Mouse (Mus musculus) forebrain, embryonic 12.5 days (tissue): ENCODE results near the gene Ddo. TPM values are rescaled to one million over a fixed set of nuclear protein-coding genes. Genes with fewer than 3 reads are reported as not detected.

Experiments used
- ATAC-seq: fragments of 200-750 bp; cut with Nextera tagmentation; 2 replicates; pipeline ENCODE4 v1.8.0; 2017; ENCODE audit warnings: moderate TSS enrichment; ENCODE audit not compliant: low FRiP score
- H3K27ac ChIP-seq: fragments of 300-500 bp; sonication (generic); 2 replicates; pipeline ENCODE4 v1.5.1; 2016; ENCODE audit warnings: mild to moderate bottlenecking
- H3K27me3 ChIP-seq: fragments of 300-500 bp; sonication (generic); 2 replicates; pipeline ENCODE4 v1.6.1; 2016; ENCODE audit warnings: mild to moderate bottlenecking
- H3K36me3 ChIP-seq: fragments of 300-500 bp; sonication (generic); replicated peaks from 2 replicates; pipeline ENCODE4 v1.6.1; 2016; ENCODE audit warnings: mild to moderate bottlenecking
- H3K4me1 ChIP-seq: fragments of 300-500 bp; sonication (generic); 2 replicates; pipeline ENCODE4 v1.6.1; 2016
- H3K4me2 ChIP-seq: fragments of 300-500 bp; sonication (generic); 2 replicates; pipeline ENCODE4 v1.6.1; 2016; ENCODE audit warnings: mild to moderate bottlenecking, moderate library complexity
- H3K4me3 ChIP-seq: fragments of 300-500 bp; sonication (generic); replicated peaks from 2 replicates; pipeline ENCODE4 v1.5.1; 2016; ENCODE audit warnings: mild to moderate bottlenecking
- H3K9ac ChIP-seq: fragments of 300-500 bp; sonication (generic); 2 replicates; pipeline ENCODE4 v1.6.1; 2016; ENCODE audit warnings: mild to moderate bottlenecking
- H3K9me3 ChIP-seq: fragments of 300-500 bp; sonication (generic); 2 replicates; pipeline ENCODE4 v1.6.1; 2016
- WGBS: fragments of 180-500 bp; shearing (Covaris S2); methylation state at CpG from one replicate; pipeline ENCODE4 v1.1.7; 2016; 5-methylcytosine and 5-hydroxymethylcytosine counted together
- polyA plus RNA-seq: library from polyadenylated mRNA; unstranded; fragments of >200 nt; fragmentation: Nextera tagmentation; extraction: Ambion mirVana; gene quantifications from 2 replicates; pipeline ENCODE4 v1.2.1, GENCODE M21; 2016

Ddo gene
- 0.23 TPM in 1 of 2 replicates, not detected in the other for polyA plus RNA-seq

DNA sequence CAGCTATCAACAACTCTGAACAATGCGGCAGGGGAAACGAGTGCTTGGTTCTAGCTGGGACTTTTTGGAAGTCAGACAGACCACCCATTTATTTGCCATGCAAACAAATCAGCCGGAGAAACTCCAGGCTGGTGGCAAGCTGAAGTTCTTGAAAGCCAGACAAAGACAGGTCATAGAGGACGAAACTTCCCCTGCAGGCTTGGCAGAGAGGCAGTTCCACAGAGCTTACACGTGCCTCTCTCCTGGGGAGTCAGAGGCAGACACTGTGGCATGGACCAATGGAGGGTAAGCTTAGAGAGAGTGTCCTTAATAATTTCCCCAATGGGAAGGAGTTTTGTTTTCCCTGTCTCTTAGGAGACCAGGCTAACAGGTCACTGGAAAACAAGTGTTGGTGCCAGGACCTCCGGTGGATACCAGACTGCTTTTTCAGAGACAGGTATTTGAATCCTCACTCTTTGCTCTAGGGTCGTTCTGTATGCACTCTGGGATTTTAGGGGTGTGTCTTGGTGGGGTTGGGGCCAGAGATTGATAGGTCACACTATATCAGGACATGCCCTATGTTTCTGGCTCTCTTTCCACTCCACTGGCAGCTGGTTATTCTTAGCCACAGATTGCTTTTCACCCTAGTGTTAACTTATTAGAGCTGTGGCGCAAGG is at the start of gene Ddo:
Gene Ddo, plus strand, starts transcription at position 356 of the 656 bp plus-strand sequence.
- WGBS = 75% methylated on average over 8 of the region's 8 CpGs
- H3K4me1 ChIP-seq = peaks cover 3% of the 10 kb centered on the region

DNA sequence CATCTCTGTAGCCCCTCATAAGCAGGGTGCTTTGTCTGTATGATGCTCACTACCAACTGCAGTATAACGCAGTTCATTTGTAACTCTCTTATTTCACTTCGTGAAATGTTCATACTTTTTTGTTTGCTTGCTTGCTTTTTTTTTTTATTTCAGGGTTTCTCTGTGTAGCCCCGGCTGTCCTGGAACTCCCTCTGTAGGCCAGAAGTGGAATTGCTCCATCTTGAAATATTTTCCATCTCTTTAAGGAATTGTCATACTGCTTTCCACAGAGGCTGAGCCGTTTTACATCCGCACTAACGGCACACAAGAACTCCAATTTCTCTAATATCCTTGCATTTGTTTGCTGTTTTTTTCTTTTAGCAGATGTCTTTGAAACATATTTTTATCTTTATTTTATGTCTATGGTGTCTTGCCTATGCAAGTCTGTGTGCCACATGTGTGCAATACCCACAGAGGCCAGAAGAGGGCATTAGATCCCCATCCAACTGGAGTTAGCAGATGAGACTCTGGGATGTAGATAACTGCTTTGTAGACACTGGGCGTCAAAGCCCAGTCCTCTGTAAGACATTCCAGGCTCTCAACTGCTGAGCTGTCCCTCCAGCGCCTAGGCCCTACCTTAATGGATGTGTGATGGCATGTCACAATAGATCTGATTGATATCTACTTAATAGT is 46.1 kb upstream of the Ddo start:
- H3K4me1 ChIP-seq = no peaks in the 10 kb centered on the region
- no peak overlapping the region for H3K4me3 ChIP-seq
- ATAC-seq = no peak
- H3K36me3 ChIP-seq = no peaks in the 10 kb centered on the region
- H3K27me3 ChIP-seq = no peaks in the 10 kb centered on the region
- 82% methylated on average over 8 of the region's 8 CpGs for WGBS
- no peak overlapping the region for H3K27ac ChIP-seq
- 0 out of 2 replicates have a peak, but pooled peaks cover 3% of the 10 kb centered on the region for H3K9me3 ChIP-seq
- H3K4me2 ChIP-seq = no peak overlapping the region
- H3K9ac ChIP-seq = no peak overlapping the region

More for the DNA sequence above, at the start of gene Ddo:
- H3K36me3 ChIP-seq = no peaks in the 10 kb centered on the region
- ATAC-seq = no peak
- no peak within 1 kb of the TSS for H3K9ac ChIP-seq
- peaks cover 3% of the 10 kb centered on the region; the same call in 1 of the 2 replicates for H3K9me3 ChIP-seq
- H3K27me3 ChIP-seq = no peaks in the 10 kb centered on the region
- H3K4me2 ChIP-seq = no peak within 1 kb of the TSS
- no peak within 1 kb of the TSS for H3K27ac ChIP-seq
- H3K4me3 ChIP-seq = no peak within 1 kb of the TSS

DNA sequence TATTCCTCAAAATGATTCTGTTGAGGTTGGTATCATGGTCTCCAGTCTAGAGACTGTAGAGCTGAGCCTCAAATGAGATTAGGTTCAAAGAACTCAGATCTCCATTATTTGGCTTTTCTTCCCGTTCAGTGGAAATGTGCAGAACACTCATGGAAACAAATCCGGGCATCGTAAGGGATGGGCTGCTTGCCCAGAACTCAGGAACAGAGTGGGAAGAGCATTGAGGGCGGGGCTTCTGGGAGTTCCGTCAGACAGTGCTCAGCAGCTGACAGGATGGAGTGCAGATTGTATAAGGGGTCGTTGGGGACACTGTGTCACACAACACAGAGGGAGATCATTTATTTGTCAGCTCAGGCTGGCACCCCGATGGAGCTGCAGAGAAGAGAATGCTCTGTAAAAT is 37.6 kb upstream of the Ddo start:
- Histone ChIP-seq H3K9me3 (no peaks in the 10 kb centered on the region), H3K4me1 (no peaks in the 10 kb centered on the region), H3K4me2 (no peak overlapping the region), H3K9ac (no peak overlapping the region), H3K27ac (no peak overlapping the region), H3K36me3 (no peaks in the 10 kb centered on the region), H3K27me3 (no peaks in the 10 kb centered on the region), H3K4me3 (no peak overlapping the region)
- 80% methylated on average over 7 of the region's 7 CpGs for WGBS
- ATAC-seq = no peak

DNA sequence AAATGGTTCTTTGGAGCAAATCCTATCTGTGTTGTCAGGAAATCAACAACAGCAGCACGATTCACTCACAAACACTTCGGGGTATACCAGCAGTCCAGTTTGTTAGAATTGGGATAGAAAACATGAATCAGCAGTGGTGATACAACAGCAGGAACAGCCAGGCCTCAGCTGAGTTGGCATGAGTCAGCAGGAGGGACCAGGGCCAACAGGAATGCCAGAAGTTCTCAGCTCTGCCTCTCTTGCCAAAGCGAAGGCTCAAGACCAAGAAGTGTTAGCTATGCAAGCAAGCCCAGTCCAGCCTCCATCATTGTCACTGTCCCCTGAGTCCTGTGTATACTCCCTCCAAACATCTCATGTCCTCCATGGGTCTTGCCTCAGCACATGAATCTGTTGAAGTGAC is 32.6 kb upstream of the Ddo start:
- no peaks in the 10 kb centered on the region for H3K4me1 ChIP-seq
- H3K36me3 ChIP-seq = no peaks in the 10 kb centered on the region
- H3K9me3 ChIP-seq = no peaks in the 10 kb centered on the region
- no peak overlapping the region for H3K27ac ChIP-seq
- H3K4me3 ChIP-seq = no peak overlapping the region
- no peaks in the 10 kb centered on the region for H3K27me3 ChIP-seq
- no peak overlapping the region for H3K9ac ChIP-seq
- WGBS = 93% methylated on average over 3 of the region's 3 CpGs
- no peak overlapping the region for H3K4me2 ChIP-seq
- ATAC-seq = no peak

DNA sequence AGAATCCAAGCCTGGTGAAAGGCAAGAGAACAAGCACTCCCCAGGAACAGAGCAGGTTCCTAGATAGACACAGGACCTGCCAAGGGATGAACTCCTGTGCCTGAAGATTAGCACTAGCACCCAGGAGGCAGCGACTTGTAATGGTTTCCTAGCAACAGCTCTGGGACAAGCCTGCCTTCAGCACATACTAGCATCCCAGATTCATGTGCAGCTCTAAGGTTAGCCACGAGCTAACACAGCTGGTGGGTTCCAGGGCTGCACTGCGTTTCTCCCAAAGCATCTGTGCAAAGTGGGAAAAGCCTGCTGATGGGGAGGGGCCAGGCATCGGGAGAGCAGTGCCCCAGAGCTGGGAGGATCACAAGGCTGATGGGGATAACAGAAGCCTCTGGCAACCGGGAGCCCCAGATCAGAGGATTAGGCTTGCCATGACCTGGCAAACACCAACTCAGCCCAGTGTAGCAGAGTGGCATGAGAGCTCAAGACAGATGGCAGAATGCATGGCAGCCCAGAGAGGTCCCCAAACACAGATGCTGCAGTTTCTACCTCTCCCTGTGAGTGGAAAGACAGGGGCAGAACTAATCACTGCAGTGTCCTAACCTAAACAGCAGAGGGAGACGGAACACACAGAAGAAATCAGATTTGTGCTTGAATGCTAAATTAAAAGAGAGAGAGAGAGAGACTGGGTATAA is 25.0 kb upstream of the Ddo start:
- 60% methylated on average over 6 of the region's 6 CpGs for WGBS
- Histone ChIP-seq H3K36me3 (no peaks in the 10 kb centered on the region), H3K9ac (no peak overlapping the region), H3K27me3 (no peaks in the 10 kb centered on the region), H3K9me3 (0 out of 2 replicates have a peak, but pooled peaks cover 4% of the 10 kb centered on the region), H3K4me1 (no peaks in the 10 kb centered on the region), H3K27ac (no peak overlapping the region), H3K4me2 (no peak overlapping the region), H3K4me3 (no peak overlapping the region)
- no peak for ATAC-seq

DNA sequence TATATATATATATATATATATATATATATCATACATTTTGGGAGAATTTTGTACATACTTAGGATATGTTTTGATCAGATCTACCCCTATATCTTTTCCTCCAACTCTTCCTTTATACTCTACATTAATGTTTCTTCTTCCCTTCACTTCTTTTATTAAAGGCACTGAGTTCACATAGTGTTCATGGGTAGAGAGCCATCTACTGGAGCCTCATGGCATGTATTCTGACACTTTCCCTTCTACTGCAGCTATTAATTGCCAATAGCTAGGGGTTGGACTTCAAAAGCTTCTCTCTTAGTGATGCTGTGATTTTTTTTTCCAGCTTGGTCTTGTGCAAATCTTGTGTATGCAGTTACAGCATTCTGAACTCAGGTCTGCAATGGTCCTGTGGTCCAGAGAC is 11.8 kb upstream of the Ddo start:
- ATAC-seq = no peak

DNA sequence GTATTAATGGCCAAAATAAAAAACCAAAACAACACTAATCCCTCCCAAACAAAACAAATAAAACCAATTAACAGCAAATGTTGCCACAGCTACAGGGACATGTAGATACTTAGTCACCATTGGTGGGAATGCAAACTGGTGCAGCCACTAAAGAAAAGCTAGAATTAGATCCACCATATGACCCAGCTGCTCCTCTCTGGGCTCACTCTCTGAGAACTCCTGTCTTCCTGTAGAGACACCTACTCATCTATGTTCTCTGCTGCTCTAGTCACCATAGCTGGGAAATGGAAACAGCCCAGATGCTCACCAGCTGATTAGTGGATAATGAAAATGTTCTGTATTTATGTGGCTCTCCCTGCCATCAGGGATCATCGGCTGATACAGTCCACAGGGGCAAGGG is 10.1 kb upstream of the Ddo start:
- 85% methylated on average over 1 of the region's 1 CpGs for WGBS
- no peaks in the 10 kb centered on the region for H3K27me3 ChIP-seq

More for the DNA sequence above, 11.8 kb upstream of the Ddo start:
- H3K36me3 ChIP-seq = no peaks in the 10 kb centered on the region
- no peak overlapping the region for H3K27ac ChIP-seq
- H3K4me3 ChIP-seq = no peak overlapping the region
- no peak overlapping the region for H3K9ac ChIP-seq
- H3K4me2 ChIP-seq = no peak overlapping the region
- H3K27me3 ChIP-seq = no peaks in the 10 kb centered on the region
- H3K4me1 ChIP-seq = no peaks in the 10 kb centered on the region
- H3K9me3 ChIP-seq = no peaks in the 10 kb centered on the region

DNA sequence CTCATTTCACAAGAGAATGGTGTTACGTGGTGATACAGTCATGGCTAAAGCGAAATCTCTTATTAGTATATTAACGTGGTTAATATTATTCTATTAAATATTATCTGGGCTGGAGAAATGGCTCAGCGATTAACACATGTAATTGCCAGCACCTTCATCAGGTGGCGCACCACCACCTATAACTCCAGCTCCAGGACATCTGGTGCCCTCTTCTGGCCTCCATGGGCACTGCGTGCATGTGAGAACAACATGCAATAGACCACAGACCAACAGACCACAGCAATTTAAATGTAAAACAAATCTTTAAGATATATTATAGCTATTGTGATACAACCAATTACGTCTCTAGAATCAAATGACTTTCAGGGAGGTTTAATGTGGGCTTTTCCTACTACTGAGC is 671 bp upstream of the Ddo start:
- H3K27ac ChIP-seq = no peak overlapping the region
- H3K9ac ChIP-seq = no peak overlapping the region
- peaks cover 3% of the 10 kb centered on the region; the same call in 1 of the 2 replicates for H3K9me3 ChIP-seq
- no peak for ATAC-seq
- WGBS = 73% methylated on average over 7 of the region's 7 CpGs
- no peak overlapping the region for H3K4me2 ChIP-seq
- no peaks in the 10 kb centered on the region for H3K36me3 ChIP-seq
- peaks cover 3% of the 10 kb centered on the region for H3K4me1 ChIP-seq
- H3K4me3 ChIP-seq = no peak overlapping the region
- no peaks in the 10 kb centered on the region for H3K27me3 ChIP-seq

More for the DNA sequence above, 10.1 kb upstream of the Ddo start:
- no peak overlapping the region for H3K27ac ChIP-seq
- H3K4me1 ChIP-seq = no peaks in the 10 kb centered on the region
- no peak overlapping the region for H3K9ac ChIP-seq
- H3K4me2 ChIP-seq = no peak overlapping the region
- ATAC-seq = no peak
- H3K9me3 ChIP-seq = no peaks in the 10 kb centered on the region
- no peak overlapping the region for H3K4me3 ChIP-seq
- H3K36me3 ChIP-seq = no peaks in the 10 kb centered on the region

DNA sequence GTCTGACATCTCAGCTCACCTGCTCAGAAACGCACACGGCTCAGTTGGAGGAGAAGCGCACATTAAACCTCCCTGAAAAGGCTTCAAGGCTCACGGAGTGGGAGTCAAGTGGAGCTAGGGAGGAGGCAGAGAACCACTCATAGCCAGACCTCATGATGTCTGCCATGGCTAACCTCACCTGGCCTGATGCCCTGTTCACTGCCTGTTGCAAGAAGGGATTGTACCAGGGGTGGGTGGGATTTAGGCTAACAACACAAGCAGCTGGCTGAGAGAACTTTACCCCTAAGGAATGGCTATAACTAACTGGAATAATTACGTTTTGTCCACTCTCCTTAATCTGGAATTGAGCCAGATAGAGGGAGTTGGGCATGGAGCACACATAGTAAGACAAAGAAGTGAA is 646 bp downstream of the Ddo start:
- no peak overlapping the region for H3K27ac ChIP-seq
- no peak overlapping the region for H3K9ac ChIP-seq
- H3K4me3 ChIP-seq = no peak overlapping the region
- 84% methylated on average over 5 of the region's 5 CpGs for WGBS
- no peaks in the 10 kb centered on the region for H3K36me3 ChIP-seq
- peaks cover 3% of the 10 kb centered on the region for H3K4me1 ChIP-seq
- H3K4me2 ChIP-seq = no peak overlapping the region
- peaks cover 3% of the 10 kb centered on the region; the same call in 1 of the 2 replicates for H3K9me3 ChIP-seq
- no peaks in the 10 kb centered on the region for H3K27me3 ChIP-seq
- ATAC-seq = no peak

DNA sequence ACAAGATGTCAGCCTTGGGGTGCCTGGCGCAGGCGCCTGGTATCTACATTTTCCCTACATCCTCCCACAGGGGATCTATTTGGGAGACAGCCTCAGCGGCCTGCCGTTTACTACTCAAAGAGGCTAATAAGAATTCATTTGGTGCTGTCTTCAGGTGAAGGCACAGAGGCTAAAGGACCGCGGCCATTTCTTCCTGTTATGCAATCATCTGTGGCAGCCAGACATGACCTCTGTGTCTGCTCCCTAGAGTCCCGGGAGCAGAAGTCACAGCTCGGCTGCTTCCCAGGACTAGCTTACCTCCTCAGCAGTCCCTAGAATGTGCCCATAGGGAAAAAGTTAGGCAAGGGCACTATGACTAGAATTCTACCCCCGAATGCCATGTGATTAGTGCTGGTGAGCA is 1.1 kb downstream of the Ddo start:
- Histone ChIP-seq H3K4me1 (peaks cover 3% of the 10 kb centered on the region), H3K27me3 (no peaks in the 10 kb centered on the region), H3K9me3 (peaks cover 3% of the 10 kb centered on the region; the same call in 1 of the 2 replicates), H3K27ac (no peak overlapping the region), H3K36me3 (no peaks in the 10 kb centered on the region), H3K4me3 (no peak overlapping the region), H3K4me2 (no peak overlapping the region), H3K9ac (no peak overlapping the region)
- 88% methylated on average over 9 of the region's 9 CpGs for WGBS
- ATAC-seq = no peak

DNA sequence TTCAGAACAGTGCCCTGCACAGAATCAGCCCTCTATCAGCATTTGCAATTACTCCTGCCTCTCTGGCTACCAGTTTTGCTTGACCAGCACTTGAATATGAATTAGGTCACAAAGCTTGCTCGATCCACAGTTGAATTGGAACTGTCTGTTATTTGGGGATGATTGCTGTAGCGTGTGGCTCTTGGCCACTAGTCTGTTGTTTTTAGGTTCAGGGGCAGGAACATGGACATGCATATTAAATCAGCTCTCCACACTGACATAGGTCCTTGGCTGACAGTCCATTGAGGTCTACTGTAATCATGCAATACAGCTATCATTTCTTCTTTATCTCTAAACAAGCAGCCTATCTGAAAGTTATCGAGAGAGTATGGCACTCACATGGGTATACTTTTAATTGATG is 2.3 kb downstream of the Ddo start:
- H3K27me3 ChIP-seq = no peaks in the 10 kb centered on the region
- peaks cover 3% of the 10 kb centered on the region for H3K4me1 ChIP-seq
- H3K36me3 ChIP-seq = no peaks in the 10 kb centered on the region
- H3K27ac ChIP-seq = no peak overlapping the region
- no peak overlapping the region for H3K4me2 ChIP-seq
- ATAC-seq = no peak
- H3K4me3 ChIP-seq = no peak overlapping the region
- 62% methylated on average over 3 of the region's 3 CpGs for WGBS
- peaks cover 3% of the 10 kb centered on the region; the same call in 1 of the 2 replicates for H3K9me3 ChIP-seq
- no peak overlapping the region for H3K9ac ChIP-seq

DNA sequence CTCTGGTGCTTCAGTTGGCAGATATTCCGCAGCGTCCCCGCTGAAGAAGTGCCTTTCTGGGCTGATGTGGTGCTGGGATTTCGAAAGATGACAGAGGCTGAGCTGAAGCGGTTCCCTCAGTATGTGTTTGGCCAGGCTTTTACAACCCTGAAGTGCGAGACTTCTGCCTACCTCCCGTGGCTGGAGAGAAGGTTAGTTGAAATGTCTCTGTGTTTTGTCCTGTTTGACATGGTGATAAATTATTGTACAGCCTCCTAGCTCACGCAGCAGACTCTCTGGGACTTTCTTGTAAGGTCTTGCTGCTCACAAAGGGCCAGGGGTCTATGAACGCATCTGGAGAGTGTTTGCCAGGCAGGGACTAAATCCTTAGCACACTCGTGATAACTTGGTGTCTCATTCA is 7.5 kb downstream of the Ddo start:
- WGBS = 73% methylated on average over 10 of the region's 10 CpGs
- H3K36me3 ChIP-seq = no peaks in the 10 kb centered on the region
- no peaks in the 10 kb centered on the region for H3K27me3 ChIP-seq
- H3K9me3 ChIP-seq = no peaks in the 10 kb centered on the region
- no peak overlapping the region for H3K4me3 ChIP-seq
- no peak for ATAC-seq
- H3K9ac ChIP-seq = no peak overlapping the region
- no peak overlapping the region for H3K4me2 ChIP-seq
- peaks cover 18% of the 10 kb centered on the region for H3K4me1 ChIP-seq
- no peak overlapping the region for H3K27ac ChIP-seq
